Mouse (Mus musculus) forebrain, embryonic 14.5 days (tissue): ENCODE results near the gene Sorbs1. TPM values are rescaled to one million over a fixed set of nuclear protein-coding genes. Genes with fewer than 3 reads are reported as not detected.

Experiments used
- ATAC-seq: fragments of 200-750 bp; cut with Nextera tagmentation; 2 replicates; pipeline ENCODE4 v1.8.0; 2017; ENCODE audit warnings: mild to moderate bottlenecking, moderate library complexity
- DNase-seq: peaks from one replicate; pipeline ENCODE4 v3.0.0-alpha.2; 2015; ENCODE audit warnings: low spot score
- H3K27ac ChIP-seq: fragments of 300-500 bp; sonication (generic); 2 replicates; pipeline ENCODE4 v1.5.1; 2014; ENCODE audit warnings: low read depth, mild to moderate bottlenecking, control low read depth, low read length, moderate library complexity
- H3K27me3 ChIP-seq: fragments of 300-500 bp; sonication (generic); replicated peaks from 2 replicates; pipeline ENCODE4 v1.6.1; 2014; ENCODE audit warnings: low read length, control low read depth, mixed read lengths; ENCODE audit not compliant: control insufficient read depth, insufficient read depth
- H3K36me3 ChIP-seq: fragments of 300-500 bp; sonication (generic); 2 replicates; pipeline ENCODE4 v1.6.1; 2014; ENCODE audit warnings: low read length, control low read depth; ENCODE audit not compliant: control insufficient read depth, insufficient read depth
- H3K4me1 ChIP-seq: fragments of 300-500 bp; sonication (generic); 2 replicates; pipeline ENCODE4 v1.6.1; 2014; ENCODE audit warnings: antibody characterized with exemption, low read length, control low read depth; ENCODE audit not compliant: control insufficient read depth, insufficient read depth
- H3K4me2 ChIP-seq: fragments of 300-500 bp; sonication (generic); 2 replicates; pipeline ENCODE4 v1.6.1; 2014; ENCODE audit warnings: mild to moderate bottlenecking, control low read depth, low read length
- H3K4me3 ChIP-seq: fragments of 300-500 bp; sonication (generic); 2 replicates; pipeline ENCODE4 v1.5.1; 2014; ENCODE audit warnings: low read depth, low read length, control low read depth
- H3K9ac ChIP-seq: fragments of 300-500 bp; sonication (generic); 2 replicates; pipeline ENCODE4 v1.6.1; 2014; ENCODE audit warnings: mild to moderate bottlenecking, low read length, control low read depth, moderate library complexity
- H3K9me3 ChIP-seq: fragments of 300-500 bp; sonication (generic); replicated peaks from 2 replicates; pipeline ENCODE4 v1.6.1; 2016; ENCODE audit warnings: low read length, control low read depth, mixed read lengths; ENCODE audit not compliant: control insufficient read depth
- WGBS: fragments of 180-500 bp; shearing (Covaris S2); extraction: QIAGEN DNeasy Blood & Tissue Kit; methylation state at CpG from one replicate; pipeline ENCODE4 v1.1.7; 2014; 5-methylcytosine and 5-hydroxymethylcytosine counted together
- polyA plus RNA-seq: library from polyadenylated mRNA; unstranded; fragments of >200 nt; fragmentation: Nextera tagmentation; extraction: Ambion mirVana; gene quantifications from 2 replicates; pipeline ENCODE4 v1.2.1, GENCODE M21; 2014

Gene Sorbs1
- polyA plus RNA-seq, 1 experiment from 2014 or later = 61.1 TPM

DNA sequence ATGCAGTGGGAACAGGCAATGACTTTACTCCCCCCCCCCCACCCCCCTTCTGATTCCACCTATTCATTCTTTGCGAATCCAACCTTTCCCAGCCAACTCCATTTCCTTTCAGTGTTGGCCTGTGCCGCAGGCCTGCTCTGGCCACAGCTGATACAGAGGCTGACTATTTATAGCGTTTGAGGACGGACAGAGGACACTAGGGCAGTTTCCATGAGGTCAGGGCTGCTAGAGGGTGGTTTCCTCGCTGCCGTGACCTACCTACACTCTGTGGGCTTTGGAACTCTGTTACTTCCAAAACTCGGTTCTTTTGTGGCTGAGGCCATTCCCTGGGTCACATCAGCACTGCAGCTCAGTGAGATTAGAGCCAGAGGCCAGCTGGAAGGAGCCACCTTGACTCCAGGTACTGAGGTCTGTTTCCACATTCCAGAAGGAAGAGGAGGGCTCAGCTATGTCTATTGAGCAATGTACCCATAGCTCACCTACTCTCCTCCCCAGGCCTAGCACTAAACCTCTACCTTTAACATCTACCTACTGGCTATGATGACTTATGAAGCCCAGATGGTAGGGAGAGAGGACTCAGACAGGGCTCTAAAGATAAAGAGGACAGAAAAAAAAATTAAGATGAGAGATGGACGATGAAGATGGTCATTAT lies 235.1 kb downstream of the Sorbs1 start:
- no peaks in the 10 kb centered on the region for H3K36me3 ChIP-seq
- H3K4me1 ChIP-seq = no peaks in the 10 kb centered on the region
- H3K9me3 ChIP-seq = peaks cover 2% of the 10 kb centered on the region; the same call in 1 of the 2 replicates
- H3K27me3 ChIP-seq = no peaks in the 10 kb centered on the region
- 89% methylated on average over 8 of the region's 8 CpGs for WGBS
- no peak overlapping the region for H3K27ac ChIP-seq
- no peak overlapping the region for H3K4me3 ChIP-seq
- ATAC-seq (no peak), DNase-seq (no peak)
- H3K4me2 ChIP-seq = no peak overlapping the region
- H3K9ac ChIP-seq = no peak overlapping the region

DNA sequence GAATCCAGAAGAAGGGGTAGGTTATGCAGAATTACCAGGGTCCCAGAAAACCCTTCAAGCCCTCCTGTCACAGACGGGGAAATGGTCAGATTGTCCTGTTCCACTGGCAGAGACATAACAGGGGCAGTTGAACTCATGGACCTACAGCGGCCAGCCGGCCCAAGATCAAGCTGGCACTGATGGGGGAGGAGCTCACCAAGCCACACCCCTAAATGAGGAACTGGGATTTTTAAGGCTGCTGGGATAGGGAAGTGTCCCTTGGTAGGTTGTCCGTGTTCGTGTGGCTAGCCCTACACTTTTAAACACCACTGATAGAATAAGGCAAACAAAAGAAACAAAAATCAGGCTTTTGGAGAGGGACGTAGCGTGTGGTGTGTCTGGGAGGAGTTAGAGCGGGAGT lies 236.1 kb downstream of the Sorbs1 start:
- H3K4me2 ChIP-seq = no peak overlapping the region
- WGBS = 89% methylated on average over 8 of the region's 8 CpGs
- DNase-seq = no peak
- no peaks in the 10 kb centered on the region for H3K4me1 ChIP-seq
- peaks cover 2% of the 10 kb centered on the region; the same call in 1 of the 2 replicates for H3K9me3 ChIP-seq
- H3K4me3 ChIP-seq = no peak overlapping the region
- no peak for ATAC-seq
- H3K27ac ChIP-seq = no peak overlapping the region
- H3K27me3 ChIP-seq = no peaks in the 10 kb centered on the region
- no peaks in the 10 kb centered on the region for H3K36me3 ChIP-seq
- H3K9ac ChIP-seq = no peak overlapping the region

GRCm38 (mm10) chr19:40275401-40276188 lies 238.0 kb downstream of the Sorbs1 start:
- no peaks in the 10 kb centered on the region for H3K9me3 ChIP-seq
- H3K36me3 ChIP-seq = no peaks in the 10 kb centered on the region
- peaks cover 6% of the 10 kb centered on the region; the same call in 1 of the 2 replicates for H3K27me3 ChIP-seq
- no peak overlapping the region for H3K9ac ChIP-seq
- no peak overlapping the region for H3K27ac ChIP-seq
- no peaks in the 10 kb centered on the region; the same call in 1 of the 2 replicates for H3K4me1 ChIP-seq
- no peak overlapping the region for H3K4me3 ChIP-seq
- H3K4me2 ChIP-seq = no peak overlapping the region
- ATAC-seq (no peak), DNase-seq (no peak)
- WGBS = 91% methylated on average over 14 of the region's 14 CpGs

- Histone ChIP-seq H3K4me2 (no peak overlapping the region), H3K27me3 (peaks cover 10% of the 10 kb centered on the region; the same call in 1 of the 2 replicates), H3K27ac (no peak overlapping the region), H3K9me3 (no peaks in the 10 kb centered on the region), H3K4me1 (no peaks in the 10 kb centered on the region; the same call in 1 of the 2 replicates), H3K36me3 (no peaks in the 10 kb centered on the region), H3K4me3 (no peak overlapping the region), H3K9ac (no peak overlapping the region)
- ATAC-seq (no peak), DNase-seq (no peak)
- WGBS = 10% methylated on average over 13 of the region's 13 CpGs
These were observed 240.9 kb downstream of the Sorbs1 start for GRCm38 (mm10) chr19:40272674-40273073.

- Histone ChIP-seq H3K36me3 (no peaks in the 10 kb centered on the region), H3K27ac (no peak within 1 kb of the TSS), H3K9ac (peak within 1 kb of the TSS; percentile 59), H3K9me3 (no peaks in the 10 kb centered on the region), H3K4me2 (peak within 1 kb of the TSS; percentile 95), H3K4me1 (no peaks in the 10 kb centered on the region; the same call in 1 of the 2 replicates), H3K27me3 (peaks cover 10% of the 10 kb centered on the region; the same call in 1 of the 2 replicates), H3K4me3 (peak within 1 kb of the TSS; percentile 54)
- DNase-seq (peak; percentile 64), ATAC-seq (peak; percentile 83)
- under 1% methylated on average over 43 of the region's 54 CpGs for WGBS
These were observed 242.2 kb downstream of the Sorbs1 start, which contains the start of gene Pdlim1 for GRCm38 (mm10) chr19:40271308-40271892. Gene Pdlim1 (minus strand): TSS chr19:40271842.

DNA sequence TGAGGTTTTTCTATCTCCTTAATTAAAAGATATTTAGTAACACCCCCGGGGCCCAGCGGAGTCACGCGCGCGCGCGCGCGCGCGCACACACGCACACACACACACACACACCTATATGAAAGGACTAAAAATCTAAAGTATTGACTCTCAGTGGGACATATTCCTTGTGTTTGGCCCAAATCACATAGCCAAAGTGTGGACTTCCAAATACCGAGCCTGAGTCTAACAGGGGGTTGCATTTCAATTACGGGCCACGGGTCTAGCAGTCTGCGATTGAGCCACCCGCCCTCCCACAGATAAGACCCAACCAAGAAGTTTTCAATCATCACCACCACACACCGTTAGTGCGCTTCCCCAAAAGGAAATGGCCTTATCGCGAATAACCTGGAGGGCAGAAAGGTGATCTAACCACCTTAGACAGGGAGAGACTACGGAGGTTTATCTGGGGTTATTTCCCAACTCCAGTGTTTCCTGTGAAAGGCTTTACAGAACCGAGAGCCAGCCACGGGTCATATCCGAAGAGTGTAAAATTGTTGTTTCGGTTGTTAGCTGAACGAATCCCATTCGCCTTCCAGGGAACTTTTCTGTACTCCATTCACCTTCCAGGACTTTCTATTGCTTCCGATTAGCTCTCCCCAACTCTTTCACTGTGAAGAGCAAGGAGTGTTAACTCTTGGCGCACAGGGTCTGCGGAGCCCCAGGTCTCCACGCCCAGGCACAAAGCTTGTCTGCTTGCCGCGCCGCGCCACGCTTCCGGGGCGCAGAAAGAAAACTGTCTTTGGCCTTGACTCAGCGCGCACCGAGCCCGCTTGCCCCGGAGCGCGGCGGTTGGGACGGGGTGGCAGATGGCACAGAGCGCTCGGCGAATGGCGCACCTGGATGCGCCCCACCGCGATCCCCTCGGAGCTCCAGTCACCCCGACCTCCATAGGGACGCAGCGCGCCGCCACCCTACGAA lies 242.9 kb downstream of the Sorbs1 start:
- Histone ChIP-seq H3K4me1 (no peaks in the 10 kb centered on the region; the same call in 1 of the 2 replicates), H3K27ac (no peak overlapping the region), H3K4me3 (peak overlapping the region; percentile 54), H3K9ac (peak overlapping the region; percentile 59), H3K9me3 (no peaks in the 10 kb centered on the region), H3K27me3 (peaks cover 10% of the 10 kb centered on the region; the same call in 1 of the 2 replicates), H3K4me2 (peak overlapping the region; percentile 95), H3K36me3 (no peaks in the 10 kb centered on the region)
- DNase-seq (peak; percentile 35), ATAC-seq (peak; percentile 43)
- WGBS = 8% methylated on average over 58 of the region's 63 CpGs

- WGBS = 32% methylated on average over 5 of the region's 5 CpGs
These were observed 244.1 kb downstream of the Sorbs1 start for GRCm38 (mm10) chr19:40269526-40269925.

GRCm38 (mm10) chr19:40268493-40268892 lies 245.1 kb downstream of the Sorbs1 start:
- DNase-seq (no peak), ATAC-seq (no peak)
- 90% methylated on average over 3 of the region's 3 CpGs for WGBS
- no peak overlapping the region for H3K27ac ChIP-seq
- H3K4me2 ChIP-seq = no peak overlapping the region
- H3K4me1 ChIP-seq = no peaks in the 10 kb centered on the region; the same call in 1 of the 2 replicates
- H3K4me3 ChIP-seq = no peak overlapping the region
- no peaks in the 10 kb centered on the region for H3K9me3 ChIP-seq
- H3K9ac ChIP-seq = no peak overlapping the region
- H3K36me3 ChIP-seq = no peaks in the 10 kb centered on the region
- peaks cover 10% of the 10 kb centered on the region; the same call in 1 of the 2 replicates for H3K27me3 ChIP-seq

More at GRCm38 (mm10) chr19:40269526-40269925, 244.1 kb downstream of the Sorbs1 start:
- peak; percentile 42; the same call in 1 of the 2 replicates for ATAC-seq
- no peak overlapping the region for H3K9ac ChIP-seq
- no peak overlapping the region; the same call in 1 of the 2 replicates for H3K4me2 ChIP-seq
- DNase-seq = peak; percentile 44
- peak overlapping the region; percentile 54; the same call in 1 of the 2 replicates for H3K4me3 ChIP-seq
- no peaks in the 10 kb centered on the region for H3K9me3 ChIP-seq
- no peak overlapping the region for H3K27ac ChIP-seq
- H3K36me3 ChIP-seq = no peaks in the 10 kb centered on the region
- peaks cover 10% of the 10 kb centered on the region; the same call in 1 of the 2 replicates for H3K27me3 ChIP-seq
- H3K4me1 ChIP-seq = no peaks in the 10 kb centered on the region; the same call in 1 of the 2 replicates
